Mouse (Mus musculus): ENCODE measurements around the gene Cyb5b. TPM values are rescaled to one million over a fixed set of nuclear protein-coding genes. Genes with fewer than 3 reads are reported as not detected.

Cyb5b gene
- polyA plus RNA-seq, 1 experiment from 2014 or later: 91.6 TPM

DNA sequence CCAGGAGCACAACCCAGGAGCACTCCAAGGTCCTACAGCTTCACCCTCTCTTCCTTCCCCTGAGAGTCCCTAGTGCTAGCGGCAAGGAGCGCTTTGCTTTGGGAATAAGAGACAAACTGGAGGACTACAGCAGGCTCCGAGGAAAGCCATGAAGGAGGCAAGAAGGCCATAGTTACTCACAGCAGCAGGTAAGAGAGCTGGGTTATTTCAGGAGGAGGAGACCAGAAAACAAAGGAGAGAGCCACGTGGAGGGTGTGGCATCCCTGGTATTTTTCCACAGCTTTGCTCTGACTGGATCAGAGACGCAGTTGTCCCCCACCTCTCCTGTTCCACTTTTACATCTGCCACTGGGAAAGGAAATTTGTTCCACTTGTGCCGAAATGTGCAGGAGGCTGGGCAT lies 16.6 kb upstream of the Cyb5b start:
- no peak overlapping the region for H3K4me3 ChIP-seq (replicated peaks)
- WGBS: 58% methylated on average over 6 of the region's 6 CpGs
- no peak overlapping the region for H3K27ac ChIP-seq (replicated peaks)
- no peak overlapping the region for H3K9ac ChIP-seq (replicated peaks)
- H3K27me3 ChIP-seq (replicated peaks): no peaks in the 10 kb centered on the region
- no peaks in the 10 kb centered on the region for H3K4me1 ChIP-seq
- no peak overlapping the region for H3K4me2 ChIP-seq
- no peaks in the 10 kb centered on the region for H3K9me3 ChIP-seq (replicated peaks)
- no peaks in the 10 kb centered on the region for H3K36me3 ChIP-seq
- ATAC-seq (ENCODE audit: low FRiP score): no peak

DNA sequence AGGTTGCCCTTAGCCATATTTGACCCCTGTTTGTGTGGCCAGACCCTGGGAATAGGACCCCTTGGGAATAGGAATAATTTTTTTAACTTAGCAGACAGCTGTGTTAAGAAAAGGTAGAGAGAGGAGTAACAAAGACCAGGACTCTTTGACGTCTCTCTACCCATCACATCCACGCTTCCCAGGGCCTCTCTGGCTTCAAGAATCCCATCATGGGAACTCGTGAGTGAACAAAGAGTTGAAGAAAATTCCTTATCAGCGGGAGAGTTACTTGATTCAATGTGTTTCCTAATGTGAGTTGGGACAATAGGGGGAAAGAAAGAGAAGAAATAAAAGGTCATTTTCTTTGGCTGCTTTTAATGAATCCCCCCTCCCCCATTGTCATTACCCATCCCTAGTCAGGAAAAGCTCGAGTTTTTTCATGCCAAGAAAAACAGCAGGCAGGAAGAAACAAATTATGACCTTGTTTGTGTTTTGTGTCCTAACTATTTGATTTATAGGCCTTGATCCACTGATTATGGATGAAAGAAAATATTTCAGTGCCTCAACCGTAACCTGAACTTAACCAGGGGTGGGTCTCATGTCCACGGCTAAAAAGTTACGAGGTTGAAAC lies 14.3 kb upstream of the Cyb5b start:
- no peak overlapping the region for H3K27ac ChIP-seq (replicated peaks)
- ATAC-seq (ENCODE audit: low FRiP score): no peak
- H3K4me2 ChIP-seq: no peak overlapping the region
- H3K4me3 ChIP-seq (replicated peaks): no peak overlapping the region
- H3K9me3 ChIP-seq (replicated peaks): no peaks in the 10 kb centered on the region
- H3K36me3 ChIP-seq: no peaks in the 10 kb centered on the region
- H3K27me3 ChIP-seq (replicated peaks): no peaks in the 10 kb centered on the region
- no peak overlapping the region for H3K9ac ChIP-seq (replicated peaks)
- H3K4me1 ChIP-seq: no peaks in the 10 kb centered on the region
- 22% methylated on average over 8 of the region's 8 CpGs for WGBS

DNA sequence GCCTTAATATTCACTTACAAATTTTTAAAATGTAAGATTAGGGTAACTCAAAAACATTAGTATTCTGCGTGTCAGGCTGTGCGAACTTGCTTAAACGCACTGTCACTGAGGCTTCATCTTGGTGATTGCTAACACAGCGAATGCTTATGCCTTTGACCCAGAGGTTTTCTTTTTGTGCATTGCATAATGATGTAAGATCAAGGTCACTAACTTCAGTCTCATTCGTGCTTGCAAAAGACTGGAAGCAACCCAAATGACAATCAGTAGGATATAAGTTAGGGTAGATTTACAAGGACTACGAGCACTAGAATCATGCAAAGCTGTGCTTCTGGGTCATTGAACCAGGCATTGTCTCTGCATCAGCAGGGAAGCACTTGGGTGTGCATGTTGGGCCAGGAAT lies 12.8 kb upstream of the Cyb5b start:
- Histone ChIP-seq H3K9ac (replicated peaks) (no peak overlapping the region), H3K27me3 (replicated peaks) (no peaks in the 10 kb centered on the region), H3K4me2 (no peak overlapping the region), H3K4me1 (no peaks in the 10 kb centered on the region), H3K27ac (replicated peaks) (no peak overlapping the region), H3K4me3 (replicated peaks) (no peak overlapping the region), H3K9me3 (replicated peaks) (no peaks in the 10 kb centered on the region), H3K36me3 (no peaks in the 10 kb centered on the region)
- no peak for ATAC-seq (ENCODE audit: low FRiP score)
- 69% methylated on average over 6 of the region's 6 CpGs for WGBS

DNA sequence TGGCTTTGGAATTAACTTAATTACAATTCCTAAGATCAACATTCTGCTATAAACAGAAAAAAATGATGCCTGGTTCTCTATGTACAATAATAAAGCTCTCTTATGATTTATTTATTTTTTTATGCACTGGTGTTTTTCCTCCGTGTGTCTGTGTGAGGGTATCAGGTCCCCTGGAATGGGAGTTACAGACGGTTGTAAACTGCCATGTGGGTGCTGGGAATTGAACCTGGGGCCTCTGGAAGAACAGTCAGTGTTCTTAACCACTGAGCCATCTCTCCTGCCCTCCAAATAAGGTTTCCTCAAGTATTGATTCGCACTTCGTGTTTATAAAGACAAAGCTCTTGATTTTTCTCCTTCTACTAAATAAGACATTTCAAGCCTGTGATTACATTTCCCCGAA lies 12.1 kb upstream of the Cyb5b start:
- Histone ChIP-seq H3K4me2 (no peak overlapping the region), H3K9ac (replicated peaks) (no peak overlapping the region), H3K4me3 (replicated peaks) (no peak overlapping the region), H3K27me3 (replicated peaks) (no peaks in the 10 kb centered on the region), H3K4me1 (no peaks in the 10 kb centered on the region), H3K27ac (replicated peaks) (no peak overlapping the region), H3K36me3 (no peaks in the 10 kb centered on the region), H3K9me3 (replicated peaks) (no peaks in the 10 kb centered on the region)
- 92% methylated on average over 5 of the region's 5 CpGs for WGBS
- ATAC-seq (ENCODE audit: low FRiP score): no peak

DNA sequence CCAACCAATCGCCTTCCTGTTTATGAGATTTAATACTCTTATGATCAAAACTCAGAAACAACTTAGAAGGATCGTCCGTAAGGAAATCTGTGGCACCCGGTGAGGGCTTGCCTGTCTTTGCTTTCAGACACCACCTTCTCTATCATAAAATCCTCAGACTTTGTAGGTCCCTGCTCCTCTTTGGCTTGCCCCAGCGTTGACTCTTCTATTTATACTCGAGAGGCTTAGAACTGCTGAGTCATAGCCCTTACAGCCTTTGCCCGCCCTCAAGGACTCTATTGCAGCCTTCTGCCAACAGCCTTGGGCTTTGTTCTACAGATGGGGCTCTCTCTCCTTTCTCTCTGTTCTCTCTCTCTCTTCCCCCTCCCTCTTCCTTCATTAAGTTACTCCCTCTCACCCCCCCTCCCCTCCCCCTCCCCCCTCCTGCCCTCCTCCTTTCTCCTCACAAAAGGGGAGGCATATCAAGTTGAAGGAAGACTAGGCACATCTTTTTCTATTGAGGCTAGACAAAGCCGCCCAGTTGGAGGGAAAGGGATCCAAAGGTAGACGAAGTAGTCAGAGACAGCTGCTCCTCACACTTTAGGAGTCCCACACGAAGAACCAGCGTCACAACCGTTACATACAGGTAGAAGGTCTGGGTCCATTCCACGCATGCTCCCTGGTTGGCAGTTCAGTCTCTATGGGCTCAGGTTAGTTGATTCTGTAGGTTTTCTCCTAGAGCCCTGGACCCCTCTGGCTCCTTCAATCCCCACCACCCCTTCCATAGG lies 10.6 kb upstream of the Cyb5b start:
- Histone ChIP-seq H3K27ac (replicated peaks) (no peak overlapping the region), H3K4me2 (no peak overlapping the region), H3K9ac (replicated peaks) (no peak overlapping the region), H3K4me3 (replicated peaks) (no peak overlapping the region), H3K9me3 (replicated peaks) (no peaks in the 10 kb centered on the region), H3K4me1 (no peaks in the 10 kb centered on the region), H3K27me3 (replicated peaks) (no peaks in the 10 kb centered on the region), H3K36me3 (no peaks in the 10 kb centered on the region)
- WGBS: 38% methylated on average over 13 of the region's 13 CpGs
- ATAC-seq (ENCODE audit: low FRiP score): no peak

DNA sequence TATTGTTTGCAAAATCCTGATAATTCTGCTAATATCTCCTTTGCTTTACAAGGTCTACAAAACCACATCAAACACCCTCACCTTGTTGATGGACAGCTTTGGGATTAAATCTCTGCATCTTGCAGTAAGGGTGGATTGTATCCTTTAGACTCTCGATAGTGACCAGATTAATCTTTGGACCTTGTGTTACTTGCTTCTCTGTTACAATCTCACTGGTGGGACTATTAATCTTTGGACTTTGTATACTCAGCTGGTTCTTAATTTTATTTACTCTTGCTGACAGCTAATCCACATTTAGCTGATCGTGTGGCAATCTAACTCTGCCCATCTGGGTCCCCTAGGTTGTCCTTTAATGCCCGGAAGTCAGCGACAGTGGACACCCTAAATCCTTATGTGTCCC lies 7.9 kb upstream of the Cyb5b start:
- H3K27ac ChIP-seq (replicated peaks): no peak overlapping the region
- H3K4me3 ChIP-seq (replicated peaks): no peak overlapping the region
- H3K27me3 ChIP-seq (replicated peaks): no peaks in the 10 kb centered on the region
- no peaks in the 10 kb centered on the region for H3K4me1 ChIP-seq
- no peak for ATAC-seq (ENCODE audit: low FRiP score)
- no peak overlapping the region for H3K4me2 ChIP-seq
- no peaks in the 10 kb centered on the region for H3K9me3 ChIP-seq (replicated peaks)
- H3K36me3 ChIP-seq: no peaks in the 10 kb centered on the region
- WGBS: 96% methylated on average over 4 of the region's 4 CpGs
- H3K9ac ChIP-seq (replicated peaks): no peak overlapping the region

DNA sequence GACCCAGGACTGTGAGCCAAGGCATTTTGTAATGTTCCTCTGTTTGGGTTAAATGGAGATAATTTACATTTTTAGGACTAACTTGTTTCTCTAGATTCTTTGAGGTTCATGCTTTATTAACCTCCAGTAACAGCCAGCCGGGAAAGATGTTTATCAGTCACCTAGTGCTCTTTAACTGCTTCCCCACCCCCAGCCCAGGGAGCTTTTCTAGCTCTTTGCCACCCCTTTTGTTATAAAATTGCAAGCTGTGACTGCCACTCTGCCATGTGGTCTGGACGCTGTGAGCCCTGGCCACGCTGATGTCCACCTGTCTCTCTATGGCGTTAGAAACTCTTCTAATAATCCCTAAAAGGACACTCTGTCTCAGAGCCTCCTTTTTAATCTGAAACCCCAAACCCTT lies 6.9 kb upstream of the Cyb5b start:
- Histone ChIP-seq H3K36me3 (no peaks in the 10 kb centered on the region), H3K4me3 (replicated peaks) (no peak overlapping the region), H3K4me1 (no peaks in the 10 kb centered on the region), H3K27me3 (replicated peaks) (no peaks in the 10 kb centered on the region), H3K9me3 (replicated peaks) (no peaks in the 10 kb centered on the region), H3K4me2 (no peak overlapping the region), H3K27ac (replicated peaks) (no peak overlapping the region), H3K9ac (replicated peaks) (no peak overlapping the region)
- WGBS: 46% methylated on average over 4 of the region's 4 CpGs
- ATAC-seq (ENCODE audit: low FRiP score): no peak

DNA sequence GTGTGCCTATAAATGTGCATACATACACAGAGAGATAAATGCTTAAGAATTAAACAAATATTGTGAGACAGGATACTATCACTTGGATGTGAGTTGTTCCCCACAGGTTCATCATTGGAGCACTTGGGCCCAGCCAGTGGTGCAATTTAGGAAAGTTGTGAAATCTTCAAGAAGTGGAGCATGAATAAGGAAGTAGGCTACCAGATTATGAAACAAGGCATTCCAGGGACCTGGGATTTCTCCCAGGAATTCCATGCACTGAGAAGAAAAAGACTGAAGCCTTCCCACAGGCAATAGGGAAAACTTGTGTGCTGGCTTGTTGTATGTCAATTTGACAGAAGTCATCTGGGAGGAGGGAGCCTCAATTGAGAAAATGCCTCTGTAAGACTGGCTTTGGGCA lies 4.3 kb upstream of the Cyb5b start:
- H3K9ac ChIP-seq (replicated peaks): no peak overlapping the region
- no peak overlapping the region for H3K4me2 ChIP-seq
- H3K27ac ChIP-seq (replicated peaks): no peak overlapping the region
- H3K9me3 ChIP-seq (replicated peaks): no peaks in the 10 kb centered on the region
- H3K27me3 ChIP-seq (replicated peaks): no peaks in the 10 kb centered on the region
- H3K36me3 ChIP-seq: no peaks in the 10 kb centered on the region
- no peak overlapping the region for H3K4me3 ChIP-seq (replicated peaks)
- H3K4me1 ChIP-seq: peaks cover 7% of the 10 kb centered on the region
- ATAC-seq (ENCODE audit: low FRiP score): no peak

DNA sequence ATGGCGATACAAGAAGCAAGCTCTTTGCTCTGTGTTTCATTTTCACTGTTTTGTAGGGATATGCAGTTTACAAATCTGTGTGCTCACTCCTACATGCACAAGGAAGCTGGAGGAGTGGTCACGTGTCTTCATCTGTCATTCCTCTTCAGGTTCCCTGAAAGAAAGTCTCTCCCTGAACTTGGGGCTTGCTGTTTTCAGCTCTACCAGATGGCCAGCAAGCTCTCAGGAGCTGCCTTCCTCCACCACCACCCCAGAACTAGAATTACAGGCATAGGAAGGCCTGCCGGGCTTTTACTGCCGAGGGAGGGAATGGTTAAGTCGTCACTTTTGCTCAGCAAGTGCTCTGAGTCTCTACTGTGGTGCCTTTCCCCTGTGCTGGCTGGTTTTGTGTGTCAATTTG lies 1.6 kb upstream of the Cyb5b start:
- H3K36me3 ChIP-seq: peaks cover 11% of the 10 kb centered on the region
- no peak overlapping the region for H3K4me3 ChIP-seq (replicated peaks)
- no peak overlapping the region for H3K27ac ChIP-seq (replicated peaks)
- H3K4me1 ChIP-seq: peaks cover 17% of the 10 kb centered on the region
- no peak overlapping the region for H3K4me2 ChIP-seq
- H3K27me3 ChIP-seq (replicated peaks): no peaks in the 10 kb centered on the region
- 64% methylated on average over 5 of the region's 5 CpGs for WGBS
- no peaks in the 10 kb centered on the region for H3K9me3 ChIP-seq (replicated peaks)
- no peak overlapping the region for H3K9ac ChIP-seq (replicated peaks)
- no peak for ATAC-seq (ENCODE audit: low FRiP score)

DNA sequence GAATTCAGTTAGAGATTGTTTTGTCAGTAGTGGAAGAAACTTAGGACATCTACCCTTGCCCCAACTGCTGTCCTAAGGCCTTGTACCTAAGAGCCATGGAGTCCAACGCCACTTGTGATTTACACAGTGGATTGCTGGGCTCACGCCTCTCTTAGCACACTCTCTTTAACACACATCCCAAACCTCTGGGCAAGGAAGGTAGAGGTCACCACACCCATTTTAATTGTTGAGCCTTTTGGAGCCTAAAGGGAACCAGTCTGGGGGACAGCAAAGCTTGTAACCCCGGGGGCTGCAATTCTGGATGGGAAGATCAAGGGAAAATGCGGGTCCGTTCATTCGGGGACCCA lies 410 bp upstream of the Cyb5b start:
- Histone ChIP-seq H3K9me3 (replicated peaks) (no peaks in the 10 kb centered on the region), H3K4me2 (peak overlapping the region; percentile 82), H3K27ac (replicated peaks) (peak overlapping the region; percentile 87), H3K9ac (replicated peaks) (peak overlapping the region; percentile 86), H3K4me1 (peaks cover 17% of the 10 kb centered on the region), H3K4me3 (replicated peaks) (peak overlapping the region; percentile 93), H3K36me3 (peaks cover 17% of the 10 kb centered on the region), H3K27me3 (replicated peaks) (no peaks in the 10 kb centered on the region)
- 20% methylated on average over 6 of the region's 6 CpGs for WGBS
- peak; percentile 42; the same call in 1 of the 2 replicates for ATAC-seq (ENCODE audit: low FRiP score)

DNA sequence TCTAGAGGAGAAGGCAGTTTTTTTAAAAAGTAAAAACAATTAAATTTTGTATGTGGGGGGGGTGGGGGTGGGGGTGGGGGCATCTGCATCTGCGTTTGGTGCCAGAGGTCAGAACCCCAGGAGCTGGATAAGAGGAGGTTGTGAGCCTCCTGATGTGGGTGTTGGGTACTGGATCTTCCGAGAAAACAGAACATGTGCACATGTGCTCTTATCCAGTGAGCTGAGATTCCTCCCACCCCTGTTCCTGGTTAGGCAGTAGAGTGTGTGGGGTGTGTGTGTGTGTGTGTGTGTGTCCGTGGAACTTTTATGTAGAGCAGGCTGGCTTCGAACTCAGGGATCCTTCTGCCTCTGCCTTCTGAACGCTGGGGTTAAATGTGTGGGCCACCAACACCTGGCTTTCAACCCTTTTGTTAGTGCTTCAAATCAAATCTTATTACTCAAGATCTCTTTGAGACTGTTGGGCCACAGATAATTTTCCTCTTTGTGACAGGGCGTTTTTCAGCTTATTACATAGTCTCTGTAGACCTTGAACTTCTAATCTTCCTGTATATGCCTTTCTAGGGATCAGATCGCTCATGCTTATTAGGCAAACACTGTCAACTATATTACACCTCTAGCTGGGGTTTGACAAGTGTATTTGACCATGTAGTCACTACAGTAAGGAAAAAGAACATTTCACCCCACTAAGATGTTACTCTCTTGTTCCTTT lies 926 bp downstream of the Cyb5b start:
- ATAC-seq (ENCODE audit: low FRiP score): no peak

More for the DNA sequence above, 926 bp downstream of the Cyb5b start:
- peaks cover 28% of the 10 kb centered on the region for H3K36me3 ChIP-seq
- no peaks in the 10 kb centered on the region for H3K27me3 ChIP-seq (replicated peaks)
- WGBS: 72% methylated on average over 7 of the region's 7 CpGs
- H3K27ac ChIP-seq (replicated peaks): no peak overlapping the region
- H3K9ac ChIP-seq (replicated peaks): peak overlapping the region; percentile 86
- peaks cover 17% of the 10 kb centered on the region for H3K4me1 ChIP-seq
- H3K4me2 ChIP-seq: peak overlapping the region; percentile 82
- H3K4me3 ChIP-seq (replicated peaks): peak overlapping the region; percentile 93
- H3K9me3 ChIP-seq (replicated peaks): no peaks in the 10 kb centered on the region

All from neural tube, embryonic 15.5 days (tissue).